Mouse (Mus musculus) liver, embryonic 15.5 days (tissue): ENCODE measurements around the gene Dysf. TPM values are rescaled to one million over a fixed set of nuclear protein-coding genes. Genes with fewer than 3 reads are reported as not detected.

Experiments
- ATAC-seq: fragments of 200-750 bp; cut with Nextera tagmentation; 2 replicates; pipeline ENCODE4 v1.8.0; 2017; ENCODE audit warnings: moderate number of reproducible peaks, mild to moderate bottlenecking, moderate library complexity; ENCODE audit not compliant: insufficient read depth
- H3K27ac ChIP-seq: fragments of 300-500 bp; sonication (generic); replicated peaks from 2 replicates; pipeline ENCODE4 v1.5.1; 2015; ENCODE audit warnings: mild to moderate bottlenecking, inconsistent platforms
- H3K27me3 ChIP-seq: fragments of 300-500 bp; sonication (generic); 2 replicates; pipeline ENCODE4 v1.6.1; 2015; ENCODE audit warnings: mild to moderate bottlenecking, inconsistent platforms
- H3K36me3 ChIP-seq: fragments of 300-500 bp; sonication (generic); replicated peaks from 2 replicates; pipeline ENCODE4 v1.6.1; 2015; ENCODE audit warnings: moderate library complexity, mild to moderate bottlenecking, inconsistent platforms
- H3K4me1 ChIP-seq: fragments of 300-500 bp; sonication (generic); replicated peaks from 2 replicates; pipeline ENCODE4 v1.6.1; 2015; ENCODE audit warnings: inconsistent platforms
- H3K4me2 ChIP-seq: fragments of 300-500 bp; sonication (generic); 2 replicates; pipeline ENCODE4 v1.6.1; 2015; ENCODE audit warnings: moderate library complexity, mild to moderate bottlenecking, inconsistent platforms
- H3K4me3 ChIP-seq: fragments of 300-500 bp; sonication (generic); replicated peaks from 2 replicates; pipeline ENCODE4 v1.5.1; 2015; ENCODE audit warnings: mild to moderate bottlenecking, inconsistent platforms
- H3K9ac ChIP-seq: fragments of 300-500 bp; sonication (generic); 2 replicates; pipeline ENCODE4 v1.6.1; 2015; ENCODE audit warnings: moderate library complexity, mild to moderate bottlenecking, inconsistent platforms
- H3K9me3 ChIP-seq: fragments of 300-500 bp; sonication (generic); replicated peaks from 2 replicates; pipeline ENCODE4 v1.6.1; 2016; ENCODE audit warnings: inconsistent platforms
- WGBS: fragments of 180-500 bp; shearing (Covaris S2); methylation state at CpG from one replicate; pipeline ENCODE4 v1.1.7; 2015; ENCODE audit warnings: mixed read lengths; ENCODE audit not compliant: insufficient replicate concordance; 5-methylcytosine and 5-hydroxymethylcytosine counted together
- polyA plus RNA-seq: library from polyadenylated mRNA; unstranded; fragments of >200 nt; fragmentation: Nextera tagmentation; extraction: Ambion mirVana; gene quantifications from 2 replicates; pipeline ENCODE4 v1.2.1, GENCODE M21; 2015

The Dysf gene
- polyA plus RNA-seq, 1 experiment from 2014 or later: 1.5 TPM

DNA sequence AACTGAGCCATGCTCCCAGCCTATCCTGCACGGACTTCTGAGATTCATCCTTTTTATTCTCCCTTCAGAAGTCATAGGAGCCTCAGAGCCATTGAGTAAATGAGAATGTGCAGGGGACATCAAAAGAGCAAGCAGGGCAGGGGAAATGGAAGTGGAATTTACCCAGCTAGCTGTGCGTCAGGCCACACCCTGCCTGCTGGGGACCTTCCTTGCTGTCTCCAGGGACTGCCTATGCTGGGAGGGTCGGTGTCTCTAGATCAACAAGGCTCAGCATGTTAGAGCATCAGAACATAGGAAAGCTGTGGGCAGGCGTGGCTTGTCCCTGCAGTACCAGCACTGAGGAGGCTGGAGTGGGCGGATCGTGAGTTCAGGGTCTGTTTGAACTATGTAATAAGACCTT, 42.6 kb downstream of the Dysf start:
- no peak overlapping the region for H3K27ac ChIP-seq
- H3K9me3 ChIP-seq: no peaks in the 10 kb centered on the region
- 48% methylated on average over 6 of the region's 6 CpGs for WGBS
- no peaks in the 10 kb centered on the region for H3K4me1 ChIP-seq
- H3K27me3 ChIP-seq: no peaks in the 10 kb centered on the region
- no peak for ATAC-seq
- no peak overlapping the region for H3K4me3 ChIP-seq
- H3K9ac ChIP-seq: no peak overlapping the region
- H3K36me3 ChIP-seq: no peaks in the 10 kb centered on the region
- H3K4me2 ChIP-seq: no peak overlapping the region

DNA sequence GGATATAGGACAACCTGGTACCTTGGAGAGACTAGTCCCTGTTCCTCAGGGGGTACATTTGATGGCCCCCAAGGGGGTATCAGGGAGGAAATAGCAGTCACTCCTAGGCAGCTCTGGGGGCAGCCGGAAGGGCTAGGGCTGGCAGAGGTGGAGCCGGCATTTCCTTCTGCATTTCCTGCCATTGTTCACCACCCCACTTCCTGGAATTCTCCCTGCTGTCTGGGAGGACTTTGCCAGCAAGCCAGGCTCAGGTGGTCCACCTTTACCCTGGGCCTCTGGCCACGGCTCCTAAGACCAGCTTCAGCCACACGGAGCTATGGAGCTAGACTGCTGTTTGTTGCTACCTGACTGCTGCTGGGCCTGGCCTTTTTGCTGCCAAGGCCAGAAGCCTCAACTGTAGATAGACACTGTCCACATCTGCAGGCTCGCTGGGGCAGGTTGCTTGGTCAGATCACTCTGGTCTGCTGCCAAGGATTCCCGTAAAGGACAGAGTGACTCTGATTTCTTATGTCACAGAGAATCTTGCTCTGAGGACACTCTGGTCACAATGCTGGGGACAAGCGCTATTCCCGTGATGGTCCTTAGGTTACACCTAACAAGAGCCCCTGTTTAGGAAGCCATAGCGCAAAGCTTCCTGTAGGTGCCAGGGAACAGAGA, 45.6 kb downstream of the Dysf start:
- 47% methylated on average over 9 of the region's 9 CpGs for WGBS
- H3K4me2 ChIP-seq: no peak overlapping the region
- H3K4me3 ChIP-seq: no peak overlapping the region
- H3K9me3 ChIP-seq: no peaks in the 10 kb centered on the region
- no peak for ATAC-seq
- no peaks in the 10 kb centered on the region for H3K27me3 ChIP-seq
- H3K4me1 ChIP-seq: no peaks in the 10 kb centered on the region
- H3K27ac ChIP-seq: no peak overlapping the region
- H3K9ac ChIP-seq: no peak overlapping the region
- H3K36me3 ChIP-seq: no peaks in the 10 kb centered on the region

DNA sequence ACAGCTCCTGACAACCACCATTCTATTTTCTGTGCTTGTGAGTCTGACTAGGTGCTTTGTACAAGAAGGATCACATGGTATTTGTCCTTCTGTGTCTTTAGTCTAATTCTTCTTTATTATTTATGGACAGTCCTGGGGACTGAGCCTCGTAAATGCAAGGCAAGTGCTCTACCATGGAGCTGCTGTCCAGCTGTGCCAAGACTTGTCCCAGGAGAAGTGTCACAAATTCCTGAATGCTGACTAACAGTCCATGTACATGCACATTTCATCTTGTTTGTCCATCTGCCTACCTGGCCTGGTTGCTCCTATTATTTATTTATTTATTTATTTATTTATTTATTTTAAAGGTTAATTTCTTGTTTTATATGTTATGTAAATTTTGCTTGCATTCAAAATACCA, 47.2 kb downstream of the Dysf start:
- H3K4me1 ChIP-seq: no peaks in the 10 kb centered on the region
- no peak overlapping the region for H3K4me2 ChIP-seq
- no peak overlapping the region for H3K27ac ChIP-seq
- H3K27me3 ChIP-seq: no peaks in the 10 kb centered on the region
- no peak for ATAC-seq
- WGBS: 51% methylated on average over 1 of the region's 1 CpGs
- H3K9ac ChIP-seq: no peak overlapping the region
- H3K9me3 ChIP-seq: no peaks in the 10 kb centered on the region
- H3K4me3 ChIP-seq: no peak overlapping the region
- no peaks in the 10 kb centered on the region for H3K36me3 ChIP-seq

DNA sequence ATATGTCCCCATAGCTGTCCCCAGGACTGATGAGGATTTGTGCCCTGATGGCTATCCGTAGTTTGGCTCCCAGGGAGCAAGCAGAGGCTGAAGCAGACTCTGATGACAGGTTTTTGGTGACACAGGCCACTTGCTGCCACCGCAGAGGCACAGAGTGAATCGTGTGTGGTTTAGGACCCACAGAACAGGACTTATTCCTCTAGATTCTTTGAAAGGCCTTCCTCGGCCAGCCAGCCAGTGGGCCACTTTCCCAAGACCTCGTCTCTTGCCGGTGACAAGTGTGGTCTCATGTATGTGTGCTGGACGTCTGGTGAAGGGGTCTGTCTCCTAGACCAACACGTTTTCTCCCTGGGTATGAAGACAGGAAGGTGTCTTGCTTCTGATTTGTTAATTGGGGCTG, 48.8 kb downstream of the Dysf start:
- Histone ChIP-seq H3K27me3 (no peaks in the 10 kb centered on the region), H3K4me1 (no peaks in the 10 kb centered on the region), H3K9me3 (no peaks in the 10 kb centered on the region), H3K9ac (no peak overlapping the region), H3K36me3 (no peaks in the 10 kb centered on the region), H3K4me2 (no peak overlapping the region), H3K4me3 (no peak overlapping the region), H3K27ac (no peak overlapping the region)
- ATAC-seq: no peak
- 64% methylated on average over 8 of the region's 8 CpGs for WGBS

DNA sequence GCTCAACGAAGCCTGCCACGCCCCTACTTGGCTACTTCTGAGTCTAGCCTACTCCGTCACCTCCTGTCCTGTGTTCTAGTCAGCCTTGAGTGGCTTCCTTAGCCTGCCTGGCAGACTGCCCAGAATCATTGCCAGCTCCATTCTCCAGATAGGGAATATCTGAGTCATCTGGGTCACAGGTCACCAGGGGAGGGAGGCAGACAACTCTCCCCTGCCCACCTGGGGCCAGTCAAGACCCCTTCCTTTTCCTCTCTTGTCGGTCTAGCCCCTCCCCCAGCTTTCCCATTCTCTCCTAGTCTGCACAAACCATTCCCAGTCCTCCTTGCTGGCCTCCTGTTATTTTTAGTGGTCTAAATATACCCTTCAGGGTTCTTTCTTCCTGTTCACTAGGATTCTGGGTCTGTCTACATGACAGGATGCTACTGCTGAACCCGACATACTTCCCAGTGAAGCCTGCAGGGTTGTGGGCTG, 50.3 kb downstream of the Dysf start:
- Histone ChIP-seq H3K4me3 (no peak overlapping the region), H3K36me3 (no peaks in the 10 kb centered on the region), H3K4me1 (no peaks in the 10 kb centered on the region), H3K9me3 (no peaks in the 10 kb centered on the region), H3K27me3 (no peaks in the 10 kb centered on the region), H3K4me2 (no peak overlapping the region), H3K27ac (no peak overlapping the region), H3K9ac (no peak overlapping the region)
- ATAC-seq: no peak
- 41% methylated on average over 5 of the region's 5 CpGs for WGBS

DNA sequence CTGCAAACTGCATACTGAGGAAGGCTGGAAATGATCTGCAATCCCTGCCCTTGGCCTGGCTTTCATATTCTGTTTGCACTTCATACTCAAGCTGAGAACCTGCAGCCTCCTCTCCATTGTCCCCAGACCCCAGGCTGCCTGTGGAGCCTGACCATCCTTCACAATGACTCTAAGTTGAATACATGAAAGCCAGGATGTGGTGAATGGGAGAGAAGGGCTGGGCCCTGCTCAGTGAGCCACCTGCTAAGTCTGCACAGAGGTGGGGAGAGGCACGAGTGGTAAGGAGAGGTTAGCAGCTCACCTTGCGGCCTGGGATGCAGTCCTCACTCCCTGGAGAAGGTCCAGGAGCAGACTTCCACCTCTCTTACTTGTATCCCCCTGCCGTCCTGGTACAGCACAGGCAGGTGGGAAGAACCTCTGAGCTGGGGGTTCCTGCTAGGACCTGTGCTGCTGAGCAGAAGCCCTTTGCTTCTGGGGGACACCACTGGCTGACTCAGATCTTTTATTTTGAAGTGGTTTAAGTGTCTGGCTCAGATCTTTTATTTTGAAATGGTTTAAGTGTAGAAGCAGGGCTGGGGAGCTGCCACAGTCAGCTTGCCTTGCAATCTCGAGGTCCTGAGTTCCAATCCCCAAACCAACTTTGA, 51.5 kb downstream of the Dysf start:
- ATAC-seq: no peak
- H3K9me3 ChIP-seq: no peaks in the 10 kb centered on the region
- WGBS: 27% methylated on average over 4 of the region's 4 CpGs
- no peak overlapping the region for H3K27ac ChIP-seq
- H3K4me1 ChIP-seq: no peaks in the 10 kb centered on the region
- no peaks in the 10 kb centered on the region for H3K36me3 ChIP-seq
- H3K27me3 ChIP-seq: no peaks in the 10 kb centered on the region
- no peak overlapping the region for H3K4me3 ChIP-seq
- no peak overlapping the region for H3K4me2 ChIP-seq
- no peak overlapping the region for H3K9ac ChIP-seq

DNA sequence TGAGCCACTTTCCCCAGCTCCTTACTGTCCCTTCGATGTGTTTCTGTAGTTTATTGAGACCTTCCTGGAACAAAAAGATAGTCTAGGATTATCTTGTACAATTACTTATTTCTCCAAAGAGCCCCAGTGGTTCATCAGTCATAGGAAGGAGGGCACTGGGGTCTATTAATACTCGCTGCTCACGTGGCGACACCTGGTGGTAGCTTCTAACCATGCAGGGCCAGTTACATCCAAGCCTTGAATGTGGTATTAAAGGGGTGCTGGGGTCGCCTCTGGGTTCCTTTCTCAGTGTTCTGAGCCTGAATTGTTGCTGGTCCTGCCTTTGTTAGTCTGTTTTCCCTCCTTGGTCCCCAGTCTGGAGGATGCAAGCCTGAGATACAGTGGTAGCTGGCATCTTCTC, 52.9 kb downstream of the Dysf start:
- no peaks in the 10 kb centered on the region for H3K27me3 ChIP-seq
- no peaks in the 10 kb centered on the region for H3K4me1 ChIP-seq
- no peaks in the 10 kb centered on the region for H3K9me3 ChIP-seq
- ATAC-seq: no peak
- no peak overlapping the region for H3K4me3 ChIP-seq
- H3K36me3 ChIP-seq: no peaks in the 10 kb centered on the region
- 2% methylated on average over 5 of the region's 5 CpGs for WGBS
- H3K27ac ChIP-seq: no peak overlapping the region
- no peak overlapping the region for H3K4me2 ChIP-seq
- H3K9ac ChIP-seq: no peak overlapping the region

DNA sequence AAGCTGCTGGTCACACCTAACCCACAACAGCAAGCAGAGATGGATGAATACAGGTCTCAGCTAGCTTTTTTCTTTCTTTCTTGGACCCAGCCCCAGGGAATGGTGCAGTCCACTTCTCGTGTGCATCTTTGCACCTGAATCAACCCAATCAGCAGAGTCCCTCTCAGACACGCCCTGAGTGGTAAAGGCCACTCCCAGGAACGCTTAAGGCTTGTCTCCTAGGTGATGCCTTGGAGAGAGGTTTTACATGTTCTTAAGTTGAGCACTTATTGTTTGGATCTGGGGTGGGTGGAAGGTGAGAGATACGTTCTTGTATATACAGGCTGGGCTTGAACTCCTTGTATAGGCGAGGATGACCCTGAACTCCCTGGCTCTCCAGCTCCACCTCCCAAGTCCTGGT, 54.2 kb downstream of the Dysf start:
- H3K9me3 ChIP-seq: no peaks in the 10 kb centered on the region

DNA sequence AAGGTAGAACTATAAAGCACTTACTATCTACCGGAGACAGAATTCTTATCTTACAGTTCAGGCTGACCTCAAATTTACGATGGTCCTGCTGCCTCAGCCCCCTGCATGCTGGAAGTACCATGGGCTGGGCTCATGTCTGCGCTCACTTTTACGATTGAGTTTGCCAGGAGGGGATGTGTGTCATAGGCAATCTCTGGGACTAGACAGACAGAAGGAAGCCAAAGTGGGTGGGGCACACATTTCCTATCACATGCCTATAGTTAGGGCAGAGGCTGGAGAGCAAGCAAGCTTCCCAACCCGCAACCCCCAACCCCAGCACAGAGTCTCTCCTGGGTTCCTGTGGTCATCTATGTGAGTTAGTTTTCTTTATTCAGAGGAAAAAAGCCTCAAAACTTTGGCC, 59.8 kb downstream of the Dysf start:
- no peak overlapping the region for H3K4me3 ChIP-seq
- H3K9ac ChIP-seq: no peak overlapping the region
- no peaks in the 10 kb centered on the region for H3K27me3 ChIP-seq
- 10% methylated on average over 5 of the region's 5 CpGs for WGBS
- no peak for ATAC-seq
- no peaks in the 10 kb centered on the region for H3K9me3 ChIP-seq
- no peaks in the 10 kb centered on the region for H3K4me1 ChIP-seq
- no peaks in the 10 kb centered on the region for H3K36me3 ChIP-seq
- H3K27ac ChIP-seq: no peak overlapping the region
- no peak overlapping the region for H3K4me2 ChIP-seq

More for the DNA sequence above, 54.2 kb downstream of the Dysf start:
- WGBS: 57% methylated on average over 5 of the region's 5 CpGs
- Histone ChIP-seq H3K9ac (no peak overlapping the region), H3K36me3 (no peaks in the 10 kb centered on the region), H3K4me3 (no peak overlapping the region), H3K4me1 (no peaks in the 10 kb centered on the region), H3K4me2 (no peak overlapping the region), H3K27ac (no peak overlapping the region), H3K27me3 (no peaks in the 10 kb centered on the region)
- no peak for ATAC-seq

DNA sequence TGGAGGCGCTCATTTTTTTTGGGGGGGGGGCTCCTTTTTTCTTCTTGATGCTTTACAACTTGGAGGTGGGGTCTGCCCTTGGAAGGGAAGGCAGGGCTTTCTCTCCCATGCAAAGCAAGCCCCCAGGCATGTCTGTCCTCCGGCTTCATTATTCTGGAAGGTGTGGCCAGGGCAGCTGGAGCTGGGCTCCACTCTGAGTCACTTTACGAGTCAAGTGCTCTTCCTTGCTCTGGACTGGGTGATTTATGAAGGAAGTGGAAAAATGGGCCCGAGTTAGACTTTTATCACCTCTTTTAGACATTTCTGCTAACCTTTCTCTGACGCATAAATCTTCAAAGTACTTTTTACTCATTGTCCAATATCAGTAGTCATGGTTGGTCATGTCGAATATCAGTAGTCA, 61.9 kb downstream of the Dysf start:
- WGBS: 51% methylated on average over 6 of the region's 6 CpGs
- H3K36me3 ChIP-seq: no peaks in the 10 kb centered on the region
- no peaks in the 10 kb centered on the region for H3K27me3 ChIP-seq
- H3K27ac ChIP-seq: no peak overlapping the region
- H3K4me1 ChIP-seq: no peaks in the 10 kb centered on the region
- H3K9ac ChIP-seq: no peak overlapping the region
- ATAC-seq: no peak
- H3K4me2 ChIP-seq: no peak overlapping the region
- H3K9me3 ChIP-seq: no peaks in the 10 kb centered on the region
- H3K4me3 ChIP-seq: no peak overlapping the region

DNA sequence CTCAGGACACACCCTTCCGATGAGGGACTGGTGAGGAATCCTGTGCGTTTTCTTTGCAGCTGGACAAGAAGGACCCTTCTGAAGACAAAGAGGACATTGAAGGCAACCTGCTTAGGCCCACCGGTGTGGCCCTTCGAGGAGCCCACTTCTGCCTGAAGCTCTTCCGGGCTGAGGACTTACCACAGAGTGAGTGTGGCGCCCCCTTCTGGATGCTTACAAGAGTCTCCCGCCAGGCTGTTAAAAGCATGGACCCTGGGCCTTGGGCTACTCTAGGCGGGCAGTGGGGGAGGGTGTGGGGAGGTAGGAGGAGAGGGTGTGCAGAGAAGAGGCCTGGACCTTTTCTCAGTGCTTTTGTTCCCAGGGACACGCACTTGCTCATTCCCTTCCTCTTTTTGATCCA, 64.2 kb downstream of the Dysf start:
- no peak for ATAC-seq
- no peaks in the 10 kb centered on the region for H3K27me3 ChIP-seq
- H3K4me1 ChIP-seq: no peaks in the 10 kb centered on the region
- no peak overlapping the region for H3K9ac ChIP-seq
- no peak overlapping the region for H3K27ac ChIP-seq
- H3K36me3 ChIP-seq: no peaks in the 10 kb centered on the region
- no peaks in the 10 kb centered on the region for H3K9me3 ChIP-seq
- no peak overlapping the region for H3K4me2 ChIP-seq
- WGBS: 56% methylated on average over 9 of the region's 9 CpGs
- no peak overlapping the region for H3K4me3 ChIP-seq

DNA sequence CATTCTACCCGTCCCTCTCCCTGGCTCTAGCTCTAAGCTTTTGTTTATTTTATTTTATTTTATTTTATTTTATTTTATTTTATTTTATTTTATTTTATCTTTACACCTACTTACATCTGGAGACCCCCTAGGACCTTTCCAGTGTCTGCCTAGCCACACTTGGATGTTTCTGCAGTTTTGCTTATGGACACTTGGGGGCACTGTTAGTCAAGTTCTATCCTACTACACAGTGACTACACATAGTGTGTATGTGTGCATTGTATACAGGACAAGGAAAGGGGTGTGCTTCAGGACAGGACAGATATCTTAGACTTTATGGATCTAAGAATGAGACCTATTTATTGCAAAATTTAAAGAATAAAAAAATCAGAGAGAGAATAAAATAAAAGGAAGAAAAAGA, 69.8 kb downstream of the Dysf start:
- no peaks in the 10 kb centered on the region for H3K36me3 ChIP-seq
- no peak for ATAC-seq
- no peaks in the 10 kb centered on the region for H3K27me3 ChIP-seq
- H3K27ac ChIP-seq: no peak overlapping the region
- no peak overlapping the region for H3K4me3 ChIP-seq
- H3K4me1 ChIP-seq: no peaks in the 10 kb centered on the region
- no peak overlapping the region for H3K9ac ChIP-seq
- WGBS: 50% methylated on average over 1 of the region's 1 CpGs
- no peaks in the 10 kb centered on the region for H3K9me3 ChIP-seq
- no peak overlapping the region for H3K4me2 ChIP-seq
